Mouse (Mus musculus): ENCODE results near the gene Mcee.

Gene Mcee

GRCm38 (mm10) chr7:64392122-64392818, at the start of gene Mcee, which contains the start of gene Mphosph10:
TSS of gene Mcee (plus strand) at chr7:64392607.
TSS of gene Mphosph10 (minus strand) at chr7:64392268.
- peak; percentile 96 for DNase-seq (ENCODE audit: low spot score)

GRCm38 (mm10) chr7:64347813-64348212, 44.6 kb upstream of the Mcee start:
- DNase-seq (ENCODE audit: low spot score) = no peak

- no peak for DNase-seq (ENCODE audit: low spot score)
These were observed 43.1 kb upstream of the Mcee start for GRCm38 (mm10) chr7:64349147-64349861.

- no peak for DNase-seq (ENCODE audit: low spot score)
These were observed 41.3 kb upstream of the Mcee start for GRCm38 (mm10) chr7:64351087-64351486.

- no peak for DNase-seq (ENCODE audit: low spot score)
These were observed 38.2 kb upstream of the Mcee start for GRCm38 (mm10) chr7:64354206-64354605.

GRCm38 (mm10) chr7:64356661-64357060, 35.7 kb upstream of the Mcee start:
- DNase-seq (ENCODE audit: low spot score) = no peak

GRCm38 (mm10) chr7:64357405-64357804, 35.0 kb upstream of the Mcee start:
- no peak for DNase-seq (ENCODE audit: low spot score)

- no peak for DNase-seq (ENCODE audit: low spot score)
These were observed 33.7 kb upstream of the Mcee start for GRCm38 (mm10) chr7:64358666-64359065.

- no peak for DNase-seq (ENCODE audit: low spot score)
These were observed 32.3 kb upstream of the Mcee start for GRCm38 (mm10) chr7:64359943-64360585.

- DNase-seq (ENCODE audit: low spot score) = no peak
These were observed 31.8 kb upstream of the Mcee start for GRCm38 (mm10) chr7:64360586-64360945.

- no peak for DNase-seq (ENCODE audit: low spot score)
These were observed 26.5 kb upstream of the Mcee start for GRCm38 (mm10) chr7:64365863-64366262.

- no peak for DNase-seq (ENCODE audit: low spot score)
These were observed 22.6 kb upstream of the Mcee start for GRCm38 (mm10) chr7:64369841-64370240.

GRCm38 (mm10) chr7:64371940-64372878, 20.2 kb upstream of the Mcee start:
- no peak for DNase-seq (ENCODE audit: low spot score)

GRCm38 (mm10) chr7:64373147-64373829, 19.1 kb upstream of the Mcee start:
- DNase-seq (ENCODE audit: low spot score) = peak; percentile 21

GRCm38 (mm10) chr7:64373830-64374562, 18.4 kb upstream of the Mcee start, which contains the start of gene Fan1:
TSS of gene Fan1 (minus strand) at chr7:64374095.
- peak; percentile 76 for DNase-seq (ENCODE audit: low spot score)

- peak; percentile 35 for DNase-seq (ENCODE audit: low spot score)
These were observed 928 bp upstream of the Mcee start for GRCm38 (mm10) chr7:64391479-64391878.

GRCm38 (mm10) chr7:64392819-64393151, 378 bp downstream of the Mcee start:
- DNase-seq (ENCODE audit: low spot score) = no peak

- no peak for DNase-seq (ENCODE audit: low spot score)
These were observed 8.3 kb downstream of the Mcee start for GRCm38 (mm10) chr7:64400725-64401124.

- DNase-seq (ENCODE audit: low spot score) = no peak
These were observed 10.0 kb downstream of the Mcee start for GRCm38 (mm10) chr7:64402452-64402851.

GRCm38 (mm10) chr7:64403989-64404388, 11.6 kb downstream of the Mcee start:
- DNase-seq (ENCODE audit: low spot score) = no peak

GRCm38 (mm10) chr7:64424861-64425260, 32.5 kb downstream of the Mcee start:
- no peak for DNase-seq (ENCODE audit: low spot score)

Measured in c-Kit-positive CD71-positive TER-119-positive erythroid progenitor cells, embryonic 14.5 days (primary cell).